Mouse (Mus musculus) gastrocnemius, adult 2 months (tissue): ENCODE measurements around the gene Calcrl. TPM values are rescaled to one million over a fixed set of nuclear protein-coding genes. Genes with fewer than 3 reads are reported as not detected.
A peak's percentile ranks its signal among the peaks of the same experiment; 100 is the strongest.

ENCODE experiments used
- DNase-seq: peaks from one replicate; pipeline ENCODE4 v3.0.0; 2022
- H3K27ac ChIP-seq: fragments of 200-600 bp; 2 replicates; pipeline ENCODE4 v1.8.1; 2022; ENCODE audit warnings: mild to moderate bottlenecking
- H3K4me3 ChIP-seq: fragments of 200-600 bp; 2 replicates; pipeline ENCODE4 v1.8.1; 2022; ENCODE audit warnings: mild to moderate bottlenecking, moderate library complexity
- CTCF ChIP-seq: fragments of 200-600 bp; IDR thresholded peaks from 2 replicates; pipeline ENCODE4 v1.8.1; 2022; ENCODE audit warnings: antibody characterized with exemption, mild to moderate bottlenecking, moderate library complexity
- intact Hi-C: fragments of 180-260 bp; cut with DNase I; formaldehyde crosslinking; loops from one replicate; pipeline ENCODE4 v1.15.1; 2025
- long read RNA-seq, 2 experiments: library from polyadenylated mRNA; stranded (forward); transcript quantifications; one replicate each; pipeline ENCODE4 v2.0.0; 2021
- total RNA-seq, 2 experiments: library from RNA; stranded (reverse); gene quantifications; 2 replicates each; pipeline ENCODE4 v1.2.3; 2021

Gene Calcrl
- total RNA-seq: 10 to 100 TPM; 10.9 to 16.2 TPM
- long read RNA-seq, experiment 1, partial matches to known transcripts: 1 of 1 reads
- long read RNA-seq, experiment 1, other reads (novel, unspliced or antisense): 0 of 1 reads
- long read RNA-seq, experiment 2: 0 reads

DNA sequence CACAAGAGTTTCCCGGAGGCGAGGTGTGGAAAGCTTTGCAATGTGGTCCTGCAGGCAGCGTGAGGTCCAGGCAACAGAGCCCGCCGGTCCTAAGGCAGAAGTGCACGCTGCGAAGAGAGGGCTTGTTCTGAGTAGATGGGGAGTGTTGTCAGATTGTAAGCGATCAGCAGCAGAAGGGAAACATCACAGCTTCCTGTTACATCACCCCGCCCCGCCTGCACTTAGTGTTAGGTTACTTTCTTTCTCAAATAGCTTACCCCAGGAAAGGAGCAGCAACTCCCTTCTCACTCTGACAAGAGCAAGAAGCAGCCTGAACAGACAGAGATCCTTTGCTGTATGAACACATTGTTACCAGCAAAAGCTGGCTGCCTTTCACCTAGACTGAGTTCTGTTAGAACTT is at the start of gene Calcrl:
Gene Calcrl, minus strand, starts transcription at position 274 of the 400 bp plus-strand sequence.
- Histone ChIP-seq H3K4me3 (peak within 1 kb of the TSS; percentile 77), H3K27ac (peak within 1 kb of the TSS; percentile 81)
- TF ChIP-seq CTCF: no peak
- peak; percentile 85 for DNase-seq
- intact Hi-C loops: loop anchor here (5.0 kb wide), 4 partner anchors 133 to 388 kb away; no protein-coding TSS in a partner anchor

DNA sequence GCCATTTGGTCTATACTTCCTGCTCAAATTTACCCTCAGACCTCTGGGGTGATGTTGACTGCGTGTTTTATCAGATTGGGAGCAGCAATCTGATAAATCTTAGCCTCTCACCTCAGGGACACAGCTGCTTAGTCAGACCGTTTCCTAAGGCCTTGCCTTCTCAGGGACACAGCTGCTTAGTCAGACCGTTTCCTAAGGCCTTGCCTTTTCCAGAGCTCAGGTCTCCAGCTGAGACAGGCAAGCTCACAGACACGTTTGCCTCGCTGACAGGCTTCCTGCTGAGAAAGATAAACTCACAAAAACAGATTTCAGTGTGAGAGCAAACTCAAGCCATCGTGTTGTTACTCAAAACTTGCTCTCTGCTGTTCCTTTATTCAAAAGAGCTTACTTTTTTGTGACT is 49.4 kb upstream of the Calcrl start:
- no peak for DNase-seq
- intact Hi-C loops: no loop called here
- no peak overlapping the region for H3K4me3 ChIP-seq
- TF ChIP-seq CTCF: no peak
- no peak overlapping the region for H3K27ac ChIP-seq

DNA sequence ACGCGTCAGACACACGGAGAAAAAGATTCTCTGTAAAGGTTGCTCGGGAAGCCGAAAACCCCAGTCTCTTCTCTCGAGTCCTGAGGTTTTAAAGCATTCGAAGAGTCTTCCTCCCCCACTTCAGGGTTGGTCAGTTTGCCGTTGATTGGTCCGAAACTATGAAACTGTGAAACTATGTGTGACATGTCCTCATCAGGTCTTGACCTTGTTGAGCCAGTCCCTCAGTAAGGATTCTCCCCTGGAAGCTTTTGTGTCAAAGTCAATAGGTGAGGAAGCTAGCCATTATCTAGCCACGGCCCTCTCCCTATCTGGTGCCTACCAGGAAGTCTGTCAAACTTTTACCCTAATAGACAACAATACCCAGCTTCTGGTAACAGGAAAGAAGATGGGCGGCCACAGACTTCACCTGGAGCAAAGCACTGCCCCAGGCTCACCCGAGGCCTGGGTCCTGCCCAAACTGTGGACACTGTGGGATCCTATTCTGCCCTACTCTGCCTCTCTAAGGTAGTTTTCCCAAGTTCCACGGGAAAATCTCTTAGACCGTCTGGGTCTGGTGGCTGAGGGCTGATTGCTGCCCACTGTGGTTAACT is 48.8 kb upstream of the Calcrl start:
- DNase-seq: no peak
- TF ChIP-seq CTCF: no peak
- H3K4me3 ChIP-seq: no peak overlapping the region
- intact Hi-C loops: no loop called here
- no peak overlapping the region for H3K27ac ChIP-seq

DNA sequence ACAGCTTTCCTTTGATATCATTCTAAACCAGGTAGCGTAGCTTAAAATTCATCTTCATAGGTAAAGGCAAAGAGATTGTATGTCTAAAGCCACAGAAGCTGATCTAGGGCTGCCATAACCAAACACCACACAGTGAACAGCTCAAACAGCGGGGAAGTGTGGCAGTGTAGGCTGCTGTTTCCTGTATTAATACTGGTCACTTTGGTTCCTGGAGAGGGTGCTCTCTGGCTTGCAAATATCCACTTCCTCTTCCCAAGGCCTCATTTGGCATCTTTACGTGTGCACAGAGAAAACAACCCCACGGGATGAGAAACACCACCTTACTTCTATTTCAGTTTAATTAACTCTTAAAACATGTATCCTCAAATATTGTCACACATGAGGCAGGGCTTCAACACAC is 42.2 kb upstream of the Calcrl start:
- no peak for DNase-seq
- no peak overlapping the region for H3K4me3 ChIP-seq
- TF ChIP-seq CTCF: no peak
- intact Hi-C loops: no loop called here
- H3K27ac ChIP-seq: no peak overlapping the region

DNA sequence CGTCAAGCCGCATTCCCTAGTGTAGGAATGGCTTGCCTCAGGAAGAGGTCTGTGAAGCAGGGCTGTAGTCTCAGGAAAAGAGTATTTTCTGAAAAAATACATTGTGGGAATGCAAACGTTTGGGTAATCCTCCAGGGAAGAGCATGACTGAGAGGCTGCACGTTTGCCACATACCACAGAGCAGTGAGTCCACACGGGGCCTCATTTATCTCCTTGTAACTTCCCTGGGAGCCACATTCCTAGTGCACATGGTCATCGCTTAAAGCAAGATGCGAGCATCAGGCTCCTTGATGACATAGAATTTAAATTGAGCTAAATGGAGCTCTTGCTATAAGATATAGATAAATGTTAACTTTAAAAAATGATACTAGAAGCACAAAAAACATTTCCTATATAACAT is 39.7 kb upstream of the Calcrl start:
- H3K4me3 ChIP-seq: no peak overlapping the region
- DNase-seq: no peak
- TF ChIP-seq CTCF: no peak
- no peak overlapping the region for H3K27ac ChIP-seq
- intact Hi-C loops: no loop called here

DNA sequence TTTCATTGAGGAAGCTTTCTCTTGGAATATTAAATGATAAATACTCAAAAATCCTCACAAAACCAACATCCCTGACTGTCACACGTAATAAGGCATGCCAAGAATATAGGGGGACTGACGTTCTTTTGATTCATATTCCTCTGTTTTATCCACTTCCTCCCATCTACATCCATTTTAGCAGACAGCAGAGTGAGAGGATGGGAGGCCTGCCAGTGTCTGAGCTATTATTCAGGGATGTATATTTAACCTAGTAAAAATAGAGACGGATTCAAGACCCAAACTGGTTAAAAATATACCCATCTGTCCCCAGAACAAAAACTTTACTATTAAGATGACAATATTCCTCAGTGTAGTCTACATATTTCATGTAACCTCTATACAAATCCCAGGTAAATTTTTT is 37.2 kb upstream of the Calcrl start:
- DNase-seq: no peak
- TF ChIP-seq CTCF: no peak
- no peak overlapping the region for H3K27ac ChIP-seq
- intact Hi-C loops: no loop called here
- no peak overlapping the region for H3K4me3 ChIP-seq

DNA sequence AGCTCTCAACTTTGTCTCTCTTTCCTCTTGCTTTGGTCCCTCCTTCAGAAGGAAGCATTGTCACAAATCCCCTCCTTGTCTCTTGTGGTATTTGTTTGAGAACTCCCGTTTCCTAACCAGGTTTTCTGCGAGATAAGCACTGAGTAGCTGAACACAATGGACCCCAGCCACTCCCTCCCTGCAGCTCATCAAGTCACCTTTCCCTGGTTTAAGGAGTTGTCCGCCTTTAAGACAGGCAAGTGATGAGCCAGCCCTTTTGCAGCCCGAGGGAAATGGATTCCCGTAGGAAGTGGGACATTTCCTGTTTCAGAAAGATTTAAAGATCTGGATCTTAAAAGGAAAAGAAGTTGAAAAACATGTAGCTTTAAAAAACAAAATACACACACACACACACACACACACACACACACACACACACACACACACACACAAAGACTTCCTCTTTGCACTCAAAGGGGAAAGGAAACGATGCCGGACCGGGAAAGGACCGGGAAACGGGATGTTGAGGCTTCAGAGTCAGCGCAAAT is 34.5 kb upstream of the Calcrl start:
- H3K4me3 ChIP-seq: peak overlapping the region; percentile 54
- intact Hi-C loops: loop anchor here (5.0 kb wide), 3 partner anchors 203 to 433 kb away; partner anchors contain the start of gene Ube2l6
- peak overlapping the region; percentile 66 for H3K27ac ChIP-seq
- DNase-seq: peak; percentile 24
- no peak for TF ChIP-seq CTCF

DNA sequence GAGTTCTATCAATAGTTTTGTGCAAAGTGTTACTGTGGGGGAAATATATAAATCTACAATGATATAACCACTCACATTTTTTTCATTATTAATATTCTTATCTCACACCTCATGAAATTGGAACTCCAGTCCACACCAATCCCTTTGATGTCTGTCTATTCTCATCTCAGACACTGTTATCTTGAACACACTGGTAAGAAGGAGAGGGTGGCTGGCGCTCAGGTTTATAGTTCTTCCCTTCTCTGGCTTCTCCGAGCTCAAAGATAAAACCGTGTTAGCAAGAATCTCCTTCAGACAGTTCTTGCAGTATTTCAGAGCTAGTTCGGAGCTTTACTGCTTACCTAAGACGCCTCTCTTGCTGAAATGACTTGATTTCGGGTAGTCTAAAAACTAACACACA is 32.0 kb upstream of the Calcrl start:
- DNase-seq: no peak
- H3K27ac ChIP-seq: no peak overlapping the region
- H3K4me3 ChIP-seq: no peak overlapping the region
- TF ChIP-seq CTCF: no peak
- intact Hi-C loops: loop anchor here (5.0 kb wide), 3 partner anchors 205 to 435 kb away; partner anchors contain the start of gene Ube2l6

DNA sequence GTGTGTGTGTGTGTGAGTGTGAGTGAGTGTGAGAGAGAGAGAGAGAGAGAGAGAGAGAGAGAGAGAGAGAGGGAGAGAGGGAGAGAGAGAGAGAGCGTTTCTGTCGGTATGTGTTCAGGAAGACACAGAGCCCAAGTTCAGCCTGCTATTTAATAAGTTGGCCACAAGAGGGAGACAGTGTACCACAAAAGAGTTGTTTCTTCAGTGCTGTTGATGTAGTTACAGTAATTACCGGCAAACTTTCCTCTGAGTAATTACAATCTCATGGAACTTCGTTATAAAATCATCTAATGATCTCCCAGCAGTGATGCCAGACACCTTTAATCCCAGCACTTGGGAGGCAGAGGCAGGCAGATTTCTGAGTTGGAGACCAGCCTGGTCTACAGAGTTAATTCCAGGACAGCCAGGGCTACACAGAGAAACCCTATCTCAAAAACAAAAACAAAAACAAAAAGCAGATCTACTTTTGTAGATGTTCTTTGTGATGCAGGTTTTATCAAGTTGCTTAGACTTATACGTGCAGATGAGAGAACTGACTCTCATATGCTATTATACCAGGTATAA is 30.1 kb upstream of the Calcrl start:
- Histone ChIP-seq H3K27ac (no peak overlapping the region), H3K4me3 (peak overlapping the region; percentile 47)
- TF ChIP-seq CTCF: peak; percentile 78
- intact Hi-C loops: loop anchor here (2.0 to 5.0 kb wide), 4 partner anchors 23 to 437 kb away; partner anchors contain the start of gene Ube2l6
- peak; percentile 24 for DNase-seq

DNA sequence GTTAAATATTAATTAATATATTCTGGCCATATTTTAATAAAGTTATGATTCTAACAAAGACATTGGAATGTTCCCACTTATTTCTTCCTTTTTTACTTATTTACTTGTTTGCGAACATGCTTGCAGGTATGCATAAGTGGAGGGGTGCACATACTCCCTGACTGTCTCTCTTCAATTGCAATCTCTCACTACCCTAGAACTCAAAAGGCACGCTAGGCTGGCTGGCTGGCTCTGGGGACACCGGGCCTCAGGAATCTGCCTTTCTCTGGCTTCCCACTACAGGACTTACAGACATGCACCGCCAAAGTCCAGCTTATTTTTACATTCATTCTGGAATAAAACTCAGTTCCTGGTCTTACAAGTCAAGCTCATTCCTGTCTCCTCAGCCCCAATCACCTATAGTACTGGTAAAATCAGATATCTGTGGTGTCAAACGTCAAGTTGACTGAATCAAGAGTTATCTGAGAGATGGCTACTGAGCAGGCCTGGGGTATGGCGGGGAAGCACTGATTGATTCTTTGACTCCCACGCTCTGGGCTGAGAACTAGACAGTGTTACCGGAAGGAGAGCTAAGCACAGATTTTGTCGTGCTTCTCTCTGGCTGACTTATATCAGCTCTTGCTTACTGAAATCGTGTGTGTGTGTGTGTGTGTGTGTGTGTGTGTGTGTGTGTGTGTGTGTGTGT is 29.5 kb upstream of the Calcrl start:
- DNase-seq: no peak
- no peak for TF ChIP-seq CTCF
- intact Hi-C loops: loop anchor here (2.0 to 5.0 kb wide), 4 partner anchors 24 to 438 kb away; partner anchors contain the start of gene Ube2l6
- H3K27ac ChIP-seq: no peak overlapping the region
- H3K4me3 ChIP-seq: no peak overlapping the region

DNA sequence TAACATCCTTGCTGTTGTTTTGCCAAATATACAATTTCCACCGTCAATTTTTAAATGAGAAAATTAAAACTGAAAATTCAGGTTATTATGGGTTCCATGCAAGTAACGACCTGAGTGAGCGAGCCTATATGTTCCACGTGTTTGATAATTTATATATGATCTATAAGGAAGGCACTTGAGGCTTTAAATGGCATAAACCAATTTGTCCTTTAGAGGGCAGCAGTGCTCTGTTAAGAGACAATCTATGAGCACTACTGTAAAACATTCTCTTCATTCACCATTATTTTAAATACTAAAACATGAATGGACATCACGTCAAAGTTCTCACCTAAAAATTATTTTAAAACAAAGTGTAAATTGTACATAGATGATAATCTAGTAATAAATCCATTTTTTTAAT is 28.8 kb upstream of the Calcrl start:
- TF ChIP-seq CTCF: peak; percentile 69
- no peak for DNase-seq
- no peak overlapping the region for H3K27ac ChIP-seq
- H3K4me3 ChIP-seq: no peak overlapping the region
- intact Hi-C loops: loop anchor here (2.0 kb wide), 1 partner anchor 25 kb away; no protein-coding TSS in a partner anchor

DNA sequence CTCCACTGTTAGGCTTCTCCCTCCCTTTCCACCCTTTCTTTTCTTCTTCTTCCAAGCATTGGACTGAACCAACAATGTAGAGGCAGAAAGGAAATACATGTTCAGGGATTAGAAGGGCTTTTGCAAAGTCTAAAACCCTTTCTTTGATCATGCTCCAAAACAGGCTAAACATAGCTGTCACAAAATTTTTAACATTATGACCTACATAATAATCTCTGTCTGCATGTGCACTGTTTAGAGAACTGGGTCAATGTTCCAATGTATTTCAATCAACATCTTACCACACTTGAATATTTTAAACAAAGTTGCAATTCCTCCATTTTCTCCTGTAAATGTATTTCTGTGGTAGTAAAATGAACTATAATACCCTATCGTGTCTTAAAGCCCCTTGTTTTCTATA is 20.3 kb upstream of the Calcrl start:
- no peak for TF ChIP-seq CTCF
- Histone ChIP-seq H3K4me3 (no peak overlapping the region), H3K27ac (no peak overlapping the region)
- intact Hi-C loops: no loop called here
- no peak for DNase-seq

DNA sequence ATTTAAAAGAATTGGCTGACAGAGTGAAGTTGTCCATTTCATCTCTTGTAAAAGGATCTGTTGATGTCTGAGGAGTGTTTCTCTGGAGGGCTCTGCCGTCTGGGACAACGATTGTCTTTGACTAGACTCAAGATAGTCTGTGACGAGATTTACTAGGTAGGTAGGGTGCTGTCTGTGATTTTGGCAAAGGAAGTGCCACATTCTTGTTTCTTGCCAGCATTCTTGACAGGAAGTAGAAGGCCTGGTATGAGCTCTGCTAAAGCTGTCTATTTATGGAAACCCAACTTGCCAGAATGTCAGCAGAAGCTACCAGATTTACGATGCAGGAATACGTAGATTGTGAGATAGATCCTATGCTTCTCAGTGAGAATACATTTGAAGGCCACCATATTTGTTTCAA is 16.7 kb upstream of the Calcrl start:
- intact Hi-C loops: no loop called here
- Histone ChIP-seq H3K4me3 (no peak overlapping the region), H3K27ac (no peak overlapping the region)
- no peak for TF ChIP-seq CTCF
- DNase-seq: no peak
